ENCODE assay signal across 10 mouse cellular contexts in the genomic region with DNA sequence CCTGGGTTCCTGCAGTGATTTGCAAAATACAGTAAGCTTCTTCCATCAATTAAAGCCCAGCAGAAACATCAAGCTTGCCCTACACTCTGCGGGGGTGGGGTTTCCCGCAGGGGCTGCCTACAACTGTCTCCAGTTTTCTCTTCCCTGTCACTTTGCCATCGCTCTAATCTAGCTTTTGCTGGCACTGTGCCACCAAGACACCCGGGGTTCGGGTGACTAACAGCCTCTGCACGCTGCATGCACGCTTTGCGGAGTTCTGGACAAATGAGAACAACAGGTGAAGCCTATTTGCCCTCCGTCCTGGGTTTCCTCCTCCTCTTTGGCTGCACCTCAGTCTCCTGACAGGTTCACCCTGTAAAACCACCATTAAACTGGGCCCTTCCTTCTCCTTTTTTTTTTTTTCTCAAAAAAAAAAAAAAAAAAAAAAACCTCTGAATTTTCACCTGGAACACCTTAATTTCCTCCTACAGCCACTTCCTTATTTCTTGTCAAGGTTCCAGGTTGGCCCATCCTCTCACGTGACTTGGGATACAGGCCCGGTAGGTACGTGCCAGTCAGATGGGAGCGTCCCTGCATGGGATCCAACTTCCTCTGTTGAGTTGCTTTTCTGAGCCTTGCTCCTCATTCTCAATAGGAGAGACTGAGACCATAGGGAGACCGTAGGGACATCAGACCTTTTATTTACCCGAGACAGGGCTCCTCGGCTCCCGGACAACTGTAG.
A peak's percentile ranks its signal among the peaks of the same experiment; 100 is the strongest.
DNase-seq lines count a peak whose midpoint lies in the region; ATAC-seq and TF ChIP-seq lines count a peak whose summit lies in the region.
"Had no signal": no experiment of that assay in that cellular context is flagged by ENCODE, and none has a peak within 500 bp of the region (broad histone marks: within the 10 kb centered on the region; RNA-seq: fewer than 3 reads in every experiment).

No protein-coding gene starts in this region.

- intact Hi-C loops in left cerebral cortex, postnatal 4 days (cut with DNase I), result loop anchor here (10.0 kb wide), 1 partner anchor 106 kb away; no protein-coding TSS in a partner anchor
- intact Hi-C loops in heart, postnatal 14 days (cut with DNase I), result no loop called here
- intact Hi-C loops in heart, adult 2 months (cut with DNase I), result no loop called here

- WGBS in forebrain, embryonic 13.5 days, result 52% methylated on average over 17 of the region's 17 CpGs
- 76% methylated on average over 17 of the region's 17 CpGs for WGBS in heart, adult 2 months

- H3K79me2 ChIP-seq in heart, adult 2 months (replicated peaks; ENCODE audit: control insufficient read depth, insufficient read depth, low read length), result no peaks in the 10 kb centered on the region

- H3K9ac ChIP-seq in forebrain, embryonic 13.5 days, result no peak overlapping the region
- no peak overlapping the region for H3K9ac ChIP-seq in heart, adult 2 months (ENCODE audit: low read depth, low read length)
- H3K9ac ChIP-seq: lung, embryonic 15.5 days had no signal

- H3K9me3 ChIP-seq in forebrain, embryonic 13.5 days (replicated peaks), result no peaks in the 10 kb centered on the region
- H3K9me3 ChIP-seq: lung, embryonic 15.5 days had no signal

- ATAC-seq in forebrain, embryonic 13.5 days, result peak; percentile 52; the same call in 1 of the 2 replicates

- peak overlapping the region; percentile 49 for H3K27ac ChIP-seq in forebrain, embryonic 13.5 days
- no peak overlapping the region for H3K27ac ChIP-seq in heart, adult 2 months
- H3K27ac ChIP-seq: lung, embryonic 15.5 days had no signal

- TF ChIP-seq CTCF in heart, adult 2 months (IDR thresholded peaks at IDR 0.05), result no peak

- TF ChIP-seq POLR2A in heart, adult 2 months (IDR thresholded peaks at IDR 0.05; ENCODE audit: insufficient read depth, low read depth, low read length), result no peak

- TF ChIP-seq EP300 in heart, adult 2 months (IDR thresholded peaks at IDR 0.05; ENCODE audit: insufficient read depth, low read depth, low read length), result no peak

- no peak overlapping the region for H3K4me3 ChIP-seq in forebrain, embryonic 13.5 days
- H3K4me3 ChIP-seq in heart, adult 2 months, result no peak overlapping the region
- H3K4me3 ChIP-seq: lung, embryonic 15.5 days had no signal

- H3K4me2 ChIP-seq in forebrain, embryonic 13.5 days, result peak overlapping the region; percentile 15; the same call in 1 of the 2 replicates
- H3K4me2 ChIP-seq: lung, embryonic 15.5 days had no signal

- peaks cover 20% of the 10 kb centered on the region for H3K4me1 ChIP-seq in forebrain, embryonic 13.5 days
- H3K4me1 ChIP-seq in heart, adult 2 months (ENCODE audit: control insufficient read depth, insufficient read depth, low read length), result no peaks in the 10 kb centered on the region

- peak; percentile 41 for DNase-seq in left cerebral cortex, postnatal 4 days
- DNase-seq in left cerebral cortex, adult 11 months (ENCODE audit: low spot score), result no peak
- DNase-seq in MN1 (ENCODE audit: low spot score), result peak; percentile 54
- DNase-seq in mesoderm, embryonic 11.5 days (ENCODE audit: low read depth, low spot score), result peak; percentile 39
- DNase-seq in heart, postnatal 14 days, result no peak
- DNase-seq in heart, adult 2 months, result no peak
- no peak for DNase-seq in embryo, embryonic 9.5 days (ENCODE audit: extremely low spot score)
- DNase-seq: heart, postnatal 36 days had no signal

- H3K27me3 ChIP-seq in forebrain, embryonic 13.5 days, result no peaks in the 10 kb centered on the region
- H3K27me3 ChIP-seq in heart, adult 2 months (ENCODE audit: control insufficient read depth, insufficient read depth, low read length), result no peaks in the 10 kb centered on the region
- H3K27me3 ChIP-seq: lung, embryonic 15.5 days had no signal

- no peaks in the 10 kb centered on the region for H3K36me3 ChIP-seq in forebrain, embryonic 13.5 days (ENCODE audit: poor library complexity, severe bottlenecking)
- no peaks in the 10 kb centered on the region for H3K36me3 ChIP-seq in heart, adult 2 months (ENCODE audit: control insufficient read depth, insufficient read depth, low read length)
- H3K36me3 ChIP-seq: lung, embryonic 15.5 days had no signal

Comparison
In these comparisons a context has a peak if more than half of its experiments do, and no peak if none do; other contexts are left out.
1. DNase-seq: peak in left cerebral cortex, postnatal 4 days (single experiment), MN1 (single experiment) and mesoderm, embryonic 11.5 days (single experiment); none in left cerebral cortex, adult 11 months (single experiment), heart, postnatal 14 days (0 of 2), heart, adult 2 months (0 of 2) and embryo, embryonic 9.5 days (single experiment).